Mouse (Mus musculus) forebrain, embryonic 14.5 days (tissue): ENCODE data around the gene Foxm1. TPM values are rescaled to one million over a fixed set of nuclear protein-coding genes. Genes with fewer than 3 reads are reported as not detected.
A peak's percentile ranks its signal among the peaks of the same experiment; 100 is the strongest.
"Not testable (repeated sequence)": the region's sequence is repeated elsewhere in the genome, so short reads cannot be mapped to it uniquely, and the experiment has no call there.

Experiments used
- ATAC-seq: fragments of 200-750 bp; cut with Nextera tagmentation; 2 replicates; pipeline ENCODE4 v1.8.0; 2017; ENCODE audit warnings: mild to moderate bottlenecking, moderate library complexity
- DNase-seq: peaks from one replicate; pipeline ENCODE4 v3.0.0-alpha.2; 2015; ENCODE audit warnings: low spot score
- H3K27ac ChIP-seq: fragments of 300-500 bp; sonication (generic); 2 replicates; pipeline ENCODE4 v1.5.1; 2014; ENCODE audit warnings: low read depth, mild to moderate bottlenecking, control low read depth, low read length, moderate library complexity
- H3K27me3 ChIP-seq: fragments of 300-500 bp; sonication (generic); replicated peaks from 2 replicates; pipeline ENCODE4 v1.6.1; 2014; ENCODE audit warnings: low read length, control low read depth, mixed read lengths; ENCODE audit not compliant: control insufficient read depth, insufficient read depth
- H3K36me3 ChIP-seq: fragments of 300-500 bp; sonication (generic); 2 replicates; pipeline ENCODE4 v1.6.1; 2014; ENCODE audit warnings: low read length, control low read depth; ENCODE audit not compliant: control insufficient read depth, insufficient read depth
- H3K4me1 ChIP-seq: fragments of 300-500 bp; sonication (generic); 2 replicates; pipeline ENCODE4 v1.6.1; 2014; ENCODE audit warnings: antibody characterized with exemption, low read length, control low read depth; ENCODE audit not compliant: control insufficient read depth, insufficient read depth
- H3K4me2 ChIP-seq: fragments of 300-500 bp; sonication (generic); 2 replicates; pipeline ENCODE4 v1.6.1; 2014; ENCODE audit warnings: mild to moderate bottlenecking, control low read depth, low read length
- H3K4me3 ChIP-seq: fragments of 300-500 bp; sonication (generic); 2 replicates; pipeline ENCODE4 v1.5.1; 2014; ENCODE audit warnings: low read depth, low read length, control low read depth
- H3K9ac ChIP-seq: fragments of 300-500 bp; sonication (generic); 2 replicates; pipeline ENCODE4 v1.6.1; 2014; ENCODE audit warnings: mild to moderate bottlenecking, low read length, control low read depth, moderate library complexity
- H3K9me3 ChIP-seq: fragments of 300-500 bp; sonication (generic); replicated peaks from 2 replicates; pipeline ENCODE4 v1.6.1; 2016; ENCODE audit warnings: low read length, control low read depth, mixed read lengths; ENCODE audit not compliant: control insufficient read depth
- WGBS: fragments of 180-500 bp; shearing (Covaris S2); extraction: QIAGEN DNeasy Blood & Tissue Kit; methylation state at CpG from one replicate; pipeline ENCODE4 v1.1.7; 2014; 5-methylcytosine and 5-hydroxymethylcytosine counted together
- polyA plus RNA-seq: library from polyadenylated mRNA; unstranded; fragments of >200 nt; fragmentation: Nextera tagmentation; extraction: Ambion mirVana; gene quantifications from 2 replicates; pipeline ENCODE4 v1.2.1, GENCODE M21; 2014

The Foxm1 gene
- polyA plus RNA-seq, 1 experiment from 2014 or later: 18.4 TPM

GRCm38 (mm10) chr6:128363007-128363825 lies 449 bp downstream of the Foxm1 start:
- H3K36me3 ChIP-seq: peaks cover 33% of the 10 kb centered on the region
- ATAC-seq: no peak
- H3K27ac ChIP-seq: peak overlapping the region; percentile 91
- H3K9me3 ChIP-seq: no peaks in the 10 kb centered on the region
- H3K4me2 ChIP-seq: peak overlapping the region; percentile 90
- no peaks in the 10 kb centered on the region for H3K27me3 ChIP-seq
- under 1% methylated on average over 45 of the region's 46 CpGs for WGBS
- peaks cover 12% of the 10 kb centered on the region for H3K4me1 ChIP-seq
- peak; percentile 62 for DNase-seq
- peak overlapping the region; percentile 88 for H3K4me3 ChIP-seq
- peak overlapping the region; percentile 93 for H3K9ac ChIP-seq

DNA sequence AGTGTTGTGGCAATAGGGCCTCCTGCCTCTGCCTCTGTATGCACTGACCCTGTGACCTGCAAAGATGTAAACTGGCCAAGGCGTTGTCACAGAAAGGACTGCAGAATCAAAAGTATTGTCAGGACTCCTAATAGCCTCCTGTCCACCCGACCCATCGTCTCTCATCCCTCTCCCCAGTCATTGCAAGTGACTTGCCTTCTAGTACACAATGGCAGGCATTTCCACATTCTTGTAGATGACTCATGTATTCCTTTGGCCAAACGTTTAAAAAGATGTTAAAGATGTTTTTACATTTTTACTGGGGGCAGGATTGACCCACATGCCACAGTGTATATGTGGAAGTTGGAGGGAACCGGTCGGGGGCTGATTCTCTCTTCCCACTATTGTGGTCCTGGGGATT lies 2.0 kb downstream of the Foxm1 start:
- Histone ChIP-seq H3K36me3 (peaks cover 41% of the 10 kb centered on the region), H3K4me1 (peaks cover 12% of the 10 kb centered on the region), H3K27ac (no peak overlapping the region), H3K4me2 (no peak overlapping the region), H3K9ac (no peak overlapping the region), H3K4me3 (no peak overlapping the region), H3K9me3 (no peaks in the 10 kb centered on the region), H3K27me3 (no peaks in the 10 kb centered on the region)
- DNase-seq (no peak), ATAC-seq (no peak)
- WGBS: 83% methylated on average over 6 of the region's 6 CpGs

DNA sequence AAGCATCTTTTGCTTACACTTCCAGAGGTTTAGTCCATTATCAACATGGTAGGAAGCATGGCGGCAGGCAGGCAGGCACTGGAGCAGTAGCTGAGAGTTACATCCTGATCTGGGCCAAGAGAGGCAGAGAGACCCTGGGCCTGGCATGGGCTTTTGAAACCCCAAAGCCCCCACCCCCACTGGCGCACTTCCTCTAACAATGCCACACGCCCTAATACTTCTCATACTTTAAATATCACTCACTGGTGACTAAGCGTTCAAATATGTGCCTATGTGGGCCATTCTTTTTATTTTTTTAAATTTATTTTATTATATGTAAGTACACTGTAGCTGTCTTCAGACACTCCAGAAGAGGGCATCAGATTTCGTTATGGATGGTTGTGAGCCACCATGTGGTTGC lies 3.7 kb downstream of the Foxm1 start:
- Histone ChIP-seq H3K9me3 (no peaks in the 10 kb centered on the region), H3K9ac (no peak overlapping the region), H3K27ac (no peak overlapping the region), H3K4me2 (no peak overlapping the region), H3K27me3 (no peaks in the 10 kb centered on the region), H3K36me3 (peaks cover 57% of the 10 kb centered on the region), H3K4me1 (peaks cover 2% of the 10 kb centered on the region), H3K4me3 (no peak overlapping the region)
- WGBS: 92% methylated on average over 5 of the region's 5 CpGs
- no peak for DNase-seq
- ATAC-seq: no peak

GRCm38 (mm10) chr6:128370040-128370439 lies 7.3 kb downstream of the Foxm1 start:
- Histone ChIP-seq H3K9me3 (no peaks in the 10 kb centered on the region), H3K27ac (no peak overlapping the region), H3K4me1 (no peaks in the 10 kb centered on the region), H3K36me3 (peaks cover 85% of the 10 kb centered on the region), H3K4me3 (no peak overlapping the region), H3K27me3 (no peaks in the 10 kb centered on the region), H3K9ac (no peak overlapping the region), H3K4me2 (no peak overlapping the region)
- ATAC-seq (no peak), DNase-seq (no peak)
- WGBS: 90% methylated on average over 5 of the region's 5 CpGs

GRCm38 (mm10) chr6:128375192-128375591 lies 12.4 kb downstream of the Foxm1 start, which contains the start of the genes Tex52 and Gm44596:
TSS of gene Tex52 (plus strand) at chr6:128375456.
TSS of gene Gm44596 (plus strand) at chr6:128375503.
- no peak within 1 kb of the TSS for H3K27ac ChIP-seq
- ATAC-seq (peak; percentile 70; the same call in 1 of the 2 replicates), DNase-seq (peak; percentile 60)
- no peaks in the 10 kb centered on the region for H3K4me1 ChIP-seq
- peaks cover 47% of the 10 kb centered on the region for H3K36me3 ChIP-seq
- H3K9me3 ChIP-seq: no peaks in the 10 kb centered on the region
- H3K4me2 ChIP-seq: no peak within 1 kb of the TSS
- no peaks in the 10 kb centered on the region for H3K27me3 ChIP-seq
- H3K9ac ChIP-seq: 0 out of 2 replicates have a peak within 1 kb of the TSS, but pooled peaks have one; percentile 7
- 3% methylated on average over 6 of the region's 6 CpGs for whole genome bisulfite sequencing
- H3K4me3 ChIP-seq: no peak within 1 kb of the TSS

DNA sequence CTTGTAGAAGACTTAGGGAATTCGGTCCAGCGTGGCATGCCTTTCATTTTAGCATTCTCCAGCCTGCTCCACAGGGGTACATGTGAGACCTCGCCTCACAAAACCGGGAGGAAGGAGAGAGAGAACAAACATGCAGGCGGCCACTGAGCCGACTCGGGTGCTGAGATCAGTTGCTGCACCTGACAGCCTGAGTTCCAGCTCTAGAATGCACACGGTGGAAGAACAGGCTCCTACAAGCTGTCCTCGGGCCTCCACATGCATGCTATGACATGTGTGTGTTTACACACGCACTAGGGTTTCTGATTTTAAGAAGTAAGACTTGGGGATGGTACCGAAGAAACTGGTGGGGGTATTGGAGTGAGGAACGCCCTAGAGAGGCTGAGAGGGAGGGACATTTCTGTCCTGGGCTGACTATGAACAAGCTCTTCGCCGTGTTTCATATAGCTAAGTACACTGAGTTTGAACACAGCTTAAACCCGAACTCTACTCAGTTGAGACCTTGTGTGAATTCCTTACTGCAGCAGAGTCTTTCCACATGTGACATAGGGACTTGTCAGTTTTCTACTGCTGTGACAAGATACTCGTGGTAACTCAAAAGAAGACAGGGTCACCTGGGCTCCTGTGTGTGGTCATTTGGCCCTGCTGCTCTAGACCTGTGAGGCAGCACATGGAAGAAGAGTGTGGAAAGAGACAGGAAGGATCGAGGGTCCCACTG lies 13.8 kb downstream of the Foxm1 start:
- H3K36me3 ChIP-seq: peaks cover 33% of the 10 kb centered on the region
- no peak overlapping the region for H3K4me2 ChIP-seq
- no peaks in the 10 kb centered on the region for H3K9me3 ChIP-seq
- ATAC-seq (no peak), DNase-seq (no peak)
- H3K27me3 ChIP-seq: no peaks in the 10 kb centered on the region
- no peak overlapping the region for H3K27ac ChIP-seq
- WGBS: 93% methylated on average over 17 of the region's 17 CpGs
- no peak overlapping the region for H3K9ac ChIP-seq
- H3K4me1 ChIP-seq: no peaks in the 10 kb centered on the region
- H3K4me3 ChIP-seq: no peak overlapping the region

GRCm38 (mm10) chr6:128379636-128380035 lies 16.9 kb downstream of the Foxm1 start:
- Histone ChIP-seq H3K27ac (no peak overlapping the region), H3K27me3 (no peaks in the 10 kb centered on the region), H3K9ac (no peak overlapping the region), H3K9me3 (no peaks in the 10 kb centered on the region), H3K4me3 (no peak overlapping the region), H3K36me3 (peaks cover 6% of the 10 kb centered on the region; the same call in 1 of the 2 replicates), H3K4me1 (no peaks in the 10 kb centered on the region), H3K4me2 (no peak overlapping the region)
- ATAC-seq (no peak), DNase-seq (no peak)
- WGBS: 85% methylated on average over 16 of the region's 16 CpGs

DNA sequence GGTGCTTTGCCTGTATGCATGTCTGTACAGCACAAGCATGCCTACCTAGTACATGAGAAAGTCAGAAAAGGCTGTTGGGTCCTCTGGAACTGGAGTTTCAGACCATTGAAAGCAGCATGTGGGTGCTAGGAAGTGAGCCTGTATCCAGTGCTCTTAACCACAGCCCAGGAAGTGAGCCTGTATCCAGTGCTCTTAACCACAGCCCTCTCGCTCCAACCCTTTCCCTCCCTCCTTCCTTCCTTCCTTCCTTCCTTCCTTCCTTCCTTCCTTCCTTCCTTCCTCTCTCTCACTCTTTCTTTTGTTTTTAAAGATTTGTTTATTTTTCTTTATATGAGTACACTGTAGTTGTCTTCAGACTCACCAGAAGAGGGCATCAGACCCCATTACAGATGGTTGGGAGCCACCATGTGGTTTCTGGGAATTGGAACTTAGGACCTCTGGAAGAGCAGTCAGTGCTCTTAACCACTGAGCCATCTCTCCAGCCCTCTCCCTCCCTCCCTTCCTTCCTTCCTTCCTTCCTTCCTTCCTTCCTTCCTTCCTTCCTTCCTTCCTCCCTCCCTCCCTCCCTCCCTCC lies 17.9 kb downstream of the Foxm1 start:
- DNase-seq: not testable (repeated sequence)
- WGBS: 93% methylated on average over 1 of the region's 1 CpGs

More for the DNA sequence above, 17.9 kb downstream of the Foxm1 start:
- not testable (repeated sequence) for ATAC-seq, H3K4me3 ChIP-seq, H3K9ac ChIP-seq, H3K27ac ChIP-seq, H3K9me3 ChIP-seq, H3K4me2 ChIP-seq, H3K27me3 ChIP-seq, H3K36me3 ChIP-seq, H3K4me1 ChIP-seq
